Mouse (Mus musculus) hindbrain, embryonic 13.5 days (tissue): ENCODE data around the gene Rab38. TPM values are rescaled to one million over a fixed set of nuclear protein-coding genes. Genes with fewer than 3 reads are reported as not detected.

ENCODE experiments used
- polyA plus RNA-seq: library from polyadenylated mRNA; unstranded; fragments of >200 nt; fragmentation: Nextera tagmentation; extraction: Ambion mirVana; gene quantifications from 2 replicates; pipeline ENCODE4 v1.2.1, GENCODE M21; 2015

The Rab38 gene
- polyA plus RNA-seq, 1 experiment from 2014 or later = 3.1 TPM

Other genes starting within 250 kb of the Rab38 start
- 17.8 and 20.6 TPM in 2 replicates for gene Ctsc, start 152.2 kb upstream of the Rab38 start, polyA plus RNA-seq